Mouse (Mus musculus) CH12.LX (cell line): ENCODE measurements around the gene Fam168a. TPM values are rescaled to one million over a fixed set of nuclear protein-coding genes. Genes with fewer than 3 reads are reported as not detected.

Experiments used
- DNase-seq: peaks from one replicate; pipeline ENCODE4 v3.0.0-alpha.2; 2013; ENCODE audit errors: extremely low read depth
- H3K27ac ChIP-seq: 2 replicates; pipeline ENCODE4 v1.5.1; 2012; ENCODE audit warnings: low read depth, mild to moderate bottlenecking, control low read depth, moderate library complexity; ENCODE audit not compliant: insufficient read depth
- H3K27me3 ChIP-seq: replicated peaks from 2 replicates; pipeline ENCODE3; 2012; ENCODE audit warnings: inconsistent platforms
- H3K36me3 ChIP-seq, 2 experiments: replicated peaks in 1 of 2; 2 replicates each; pipeline versions ENCODE3 to v1.6.1; 2012; ENCODE audit warnings: inconsistent platforms in 1 of 2, low read length in 1 of 2, mild to moderate bottlenecking in 1 of 2, mixed read lengths in 1 of 2, moderate library complexity in 1 of 2; ENCODE audit not compliant: control insufficient read depth in 1 of 2, insufficient read depth in 1 of 2
- H3K4me1 ChIP-seq, 2 experiments: 2 replicates each; pipeline ENCODE4 v1.6.1; 2012; ENCODE audit warnings: inconsistent platforms in 1 of 2, moderate library complexity in 1 of 2; ENCODE audit not compliant: insufficient read depth in 2 of 2, control insufficient read depth in 1 of 2
- H3K4me2 ChIP-seq: 2 replicates; pipeline ENCODE4 v1.6.1; 2012; ENCODE audit warnings: low read depth, mild to moderate bottlenecking, control low read depth; ENCODE audit not compliant: poor library complexity, insufficient read depth, severe bottlenecking
- H3K4me3 ChIP-seq, 3 experiments: fragments of 150-350 bp in 1 of 3; sonication (generic) in 1 of 3; replicated peaks in 1 of 3; 2 replicates each; pipeline versions ENCODE3 to v1.5.1; 2011 to 2012; ENCODE audit warnings: low read depth in 2 of 3, low read length in 2 of 3, mild to moderate bottlenecking in 2 of 3, moderate library complexity in 2 of 3, control low read depth in 1 of 3, improper control_type of control experiment in 1 of 3, inconsistent platforms in 1 of 3, mixed read lengths in 1 of 3; ENCODE audit not compliant: poor library complexity in 1 of 3
- H3K79me2 ChIP-seq: replicated peaks from 2 replicates; pipeline ENCODE4 v1.6.1; 2012; ENCODE audit warnings: mild to moderate bottlenecking, moderate library complexity; ENCODE audit not compliant: control insufficient read depth, poor library complexity, insufficient read depth, severe bottlenecking; ENCODE audit errors: extremely low read depth
- H3K9ac ChIP-seq: 2 replicates; pipeline ENCODE4 v1.6.1; 2012; ENCODE audit warnings: low read depth, mild to moderate bottlenecking, control low read depth, moderate library complexity; ENCODE audit not compliant: insufficient read depth
- H3K9me3 ChIP-seq: replicated peaks from 2 replicates; pipeline ENCODE3; 2012; ENCODE audit warnings: low read length, inconsistent platforms, mixed read lengths
- CHD2 ChIP-seq: IDR thresholded peaks from 2 replicates; pipeline ENCODE4 v1.6.1; 2011; ENCODE audit warnings: low read length, improper control_type of control experiment
- CTCF ChIP-seq, 2 experiments: IDR thresholded peaks in 1 of 2; conservative IDR thresholded peaks in 1 of 2; 2 replicates each; pipeline ENCODE4 v1.5.1; 2011 to 2012; ENCODE audit warnings: low read depth in 2 of 2, low read length in 2 of 2, improper control_type of control experiment in 1 of 2, inconsistent platforms in 1 of 2, mild to moderate bottlenecking in 1 of 2, moderate library complexity in 1 of 2
- E2F4 ChIP-seq: IDR thresholded peaks from 2 replicates; pipeline ENCODE4 v1.6.1; 2011; ENCODE audit warnings: low read depth, low read length, improper control_type of control experiment; ENCODE audit not compliant: insufficient replicate concordance
- ELF1 ChIP-seq: IDR thresholded peaks from 2 replicates; pipeline ENCODE4 v1.6.1; 2014; ENCODE audit warnings: low read depth, mild to moderate bottlenecking, inconsistent platforms, low read length, improper control_type of control experiment
- EP300 ChIP-seq: IDR thresholded peaks from 2 replicates; pipeline ENCODE4 v1.6.1; 2011; ENCODE audit warnings: low read length, improper control_type of control experiment
- ETS1 ChIP-seq: conservative IDR thresholded peaks from 2 replicates; pipeline ENCODE4 v1.6.1; 2012; ENCODE audit warnings: low read depth, mild to moderate bottlenecking, inconsistent platforms, low read length, improper control_type of control experiment, moderate library complexity
- HCFC1 ChIP-seq: IDR thresholded peaks from 2 replicates; pipeline ENCODE4 v1.6.1; 2012; ENCODE audit warnings: low read depth, mild to moderate bottlenecking, inconsistent platforms, low read length, improper control_type of control experiment
- IRF4 ChIP-seq: IDR thresholded peaks from 2 replicates; pipeline ENCODE4 v1.6.1; 2014; ENCODE audit warnings: low read depth, mild to moderate bottlenecking, inconsistent platforms, low read length, improper control_type of control experiment
- JUND ChIP-seq: conservative IDR thresholded peaks from 2 replicates; pipeline ENCODE4 v1.6.1; 2011; ENCODE audit warnings: low read depth, low read length, improper control_type of control experiment
- KAT2A ChIP-seq: IDR thresholded peaks from 2 replicates; pipeline ENCODE4 v1.6.1; 2012; ENCODE audit warnings: low read length, improper control_type of control experiment, inconsistent platforms; ENCODE audit not compliant: insufficient replicate concordance
- MAFK ChIP-seq: IDR thresholded peaks from 2 replicates; pipeline ENCODE4 v1.6.1; 2011; ENCODE audit warnings: low read length, improper control_type of control experiment; ENCODE audit not compliant: insufficient replicate concordance
- NRF1 ChIP-seq: IDR thresholded peaks from 2 replicates; pipeline ENCODE4 v1.6.1; 2014; ENCODE audit warnings: low read depth, mild to moderate bottlenecking, inconsistent platforms, low read length, improper control_type of control experiment, moderate library complexity
- PAX5 ChIP-seq: IDR thresholded peaks from 2 replicates; pipeline ENCODE4 v1.6.1; 2012; ENCODE audit warnings: low read length, inconsistent platforms, mixed read lengths
- POLR2A ChIP-seq: IDR thresholded peaks from 2 replicates; pipeline ENCODE4 v1.6.1; 2011; ENCODE audit warnings: low read depth, mild to moderate bottlenecking, improper control_type of control experiment, low read length
- SIN3A ChIP-seq: IDR thresholded peaks from 2 replicates; pipeline ENCODE4 v1.6.1; 2012; ENCODE audit warnings: low read length, improper control_type of control experiment, inconsistent platforms
- SMC3 ChIP-seq: IDR thresholded peaks from 2 replicates; pipeline ENCODE4 v1.6.1; 2011; ENCODE audit warnings: low read depth, low read length, improper control_type of control experiment
- UBTF ChIP-seq: IDR thresholded peaks from 2 replicates; pipeline ENCODE4 v1.6.1; 2012; ENCODE audit warnings: low read depth, mild to moderate bottlenecking, inconsistent platforms, low read length, improper control_type of control experiment, moderate library complexity
- USF1 ChIP-seq: IDR thresholded peaks from 2 replicates; pipeline ENCODE4 v1.6.1; 2014; ENCODE audit warnings: low read depth, mild to moderate bottlenecking, inconsistent platforms, low read length, improper control_type of control experiment
- ZKSCAN1 ChIP-seq: IDR thresholded peaks from 2 replicates; pipeline ENCODE4 v1.6.1; 2012; ENCODE audit warnings: low read depth, inconsistent platforms, low read length, improper control_type of control experiment, borderline replicate concordance
- ZMIZ1 ChIP-seq: IDR thresholded peaks from 2 replicates; pipeline ENCODE4 v1.6.1; 2012; ENCODE audit warnings: low read depth, mild to moderate bottlenecking, inconsistent platforms, low read length, improper control_type of control experiment
- ZNF384 ChIP-seq: IDR thresholded peaks from 2 replicates; pipeline ENCODE4 v1.6.1; 2012; ENCODE audit warnings: low read depth, low read length, improper control_type of control experiment, inconsistent platforms
- dilution Hi-C: fragments of 300-500 bp; cut with MboI; formaldehyde crosslinking; loops from 2 replicates; pipeline ENCODE4 v1.14.3; 2020; ENCODE audit warnings: low sequenced_read_pairs; ENCODE audit not compliant: extremely low pct_unique_long_range_greater_than_20kb, extremely low pct_ligation_motif_present
- in situ Hi-C: fragments of 300-500 bp; cut with MboI; formaldehyde crosslinking; loops from 3 replicates; pipeline ENCODE4 v1.14.3; 2019; ENCODE audit warnings: low sequenced_read_pairs, low pct_ligation_motif_present, low pct_unique_long_range_greater_than_20kb, mixed read lengths
- polyA plus RNA-seq: library from polyadenylated mRNA; unstranded; fragments of >175 nt; gene quantifications from 2 replicates; pipeline ENCODE4 v1.2.1, GENCODE M21; 2012; ENCODE audit warnings: low read depth; ENCODE audit not compliant: insufficient read length
- total RNA-seq, 2 experiments: library from RNA; depleted of rRNA; stranded (reverse); fragments of 300-350 nt in 1 of 2; fragments of >200 nt in 1 of 2; gene quantifications; 2 replicates each; pipeline ENCODE4 v1.2.3; 2012 to 2014

Gene Fam168a
- total and polyA plus RNA-seq, 3 experiments: 4.0 to 15.0 (median 4.9) TPM

- in situ Hi-C loops: no loop called here
- Histone ChIP-seq H3K36me3 (peaks cover 27 to 76% of the 10 kb centered on the region in 2 experiments), H3K9ac (no peak overlapping the region), H3K27me3 (no peaks in the 10 kb centered on the region), H3K4me3 (no peak overlapping the region), H3K4me2 (no peak overlapping the region), H3K79me2 (no peaks in the 10 kb centered on the region), H3K27ac (no peak overlapping the region), H3K9me3 (no peaks in the 10 kb centered on the region), H3K4me1 (peaks cover 11 to 53% of the 10 kb centered on the region in 2 experiments)
- no peak for DNase-seq
- TF ChIP-seq ZNF384: no peak
- TF ChIP-seq ZMIZ1: no peak
- no peak for TF ChIP-seq EP300
- dilution Hi-C loops: no loop called here
These were observed 169.4 kb downstream of the Fam168a start for GRCm38 (mm10) chr7:100875822-100876221.

- Histone ChIP-seq H3K4me1 (peaks cover 14 to 53% of the 10 kb centered on the region in 2 experiments), H3K27me3 (no peaks in the 10 kb centered on the region), H3K4me3 (no peak overlapping the region), H3K9ac (no peak overlapping the region), H3K27ac (no peak overlapping the region), H3K9me3 (no peaks in the 10 kb centered on the region), H3K36me3 (peaks cover 27 to 80% of the 10 kb centered on the region in 2 experiments), H3K4me2 (no peak overlapping the region), H3K79me2 (no peaks in the 10 kb centered on the region)
- no peak for TF ChIP-seq E2F4
- TF ChIP-seq CHD2: no peak
- no peak for TF ChIP-seq UBTF
- no peak for TF ChIP-seq IRF4
- no peak for TF ChIP-seq NRF1
- TF ChIP-seq POLR2A: no peak
- TF ChIP-seq KAT2A: no peak
- TF ChIP-seq SIN3A: no peak
- no peak for TF ChIP-seq MAFK
- TF ChIP-seq USF1: no peak
- no peak for TF ChIP-seq ETS1
- TF ChIP-seq ELF1: no peak
- TF ChIP-seq PAX5: no peak
- no peak for TF ChIP-seq CTCF (conservative IDR thresholded peaks at IDR 0.05 in 1 of 2, IDR thresholded peaks at IDR 0.05 in 1 of 2; ENCODE audit: low read depth in 2 of 2, low read length in 2 of 2)
- no peak for TF ChIP-seq JUND
- no peak for TF ChIP-seq HCFC1
- no peak for TF ChIP-seq ZKSCAN1
- no peak for TF ChIP-seq EP300
- TF ChIP-seq SMC3: no peak
- in situ Hi-C loops: no loop called here
- no peak for DNase-seq
- dilution Hi-C loops: no loop called here
These were observed 169.9 kb downstream of the Fam168a start for GRCm38 (mm10) chr7:100876293-100876692.
